Mouse (Mus musculus) left cerebral cortex, adult 11 months (tissue): ENCODE results near the gene Asxl1.

Experiments used
- DNase-seq: peaks from one replicate; pipeline ENCODE4 v3.0.0; 2022; ENCODE audit warnings: low spot score

Asxl1 gene

DNA sequence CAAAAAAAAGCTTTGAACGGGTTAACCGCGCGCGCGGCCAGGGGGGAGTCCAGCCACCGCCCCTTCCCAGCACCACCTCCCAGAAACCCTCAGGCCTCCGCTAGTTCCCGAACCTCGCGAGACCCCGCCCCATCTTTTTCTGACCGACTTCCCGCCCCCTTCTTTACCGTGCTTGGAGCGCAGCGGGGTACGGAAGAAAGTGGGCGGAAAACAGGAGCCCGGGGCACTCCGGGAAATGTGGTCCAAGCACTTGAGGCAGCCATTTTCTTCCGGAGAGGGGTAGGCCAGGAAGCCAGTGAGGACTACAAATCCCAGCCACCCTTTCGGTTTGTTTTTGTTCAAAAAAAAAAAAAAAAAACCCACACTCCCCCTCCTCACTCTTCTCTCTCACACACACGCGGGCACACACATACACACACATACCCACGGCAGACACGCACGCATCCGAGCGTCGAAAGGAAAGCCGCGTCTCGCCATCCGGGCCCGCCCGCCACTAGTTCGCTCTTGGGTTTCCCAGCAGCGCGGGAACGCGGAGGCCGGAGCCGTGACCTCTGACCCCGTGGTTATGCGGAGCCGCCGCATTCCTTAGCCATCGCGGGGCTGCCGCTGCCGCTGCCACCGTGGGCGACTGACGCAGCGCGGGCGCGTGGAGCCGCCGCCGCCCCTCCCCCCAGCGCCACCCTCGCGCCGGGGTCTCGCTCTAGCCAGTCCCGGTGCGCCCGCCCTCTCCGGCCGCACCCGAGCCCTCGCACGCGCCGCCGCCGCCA is at the start of gene Asxl1:
Asxl1 (plus strand) TSS at position 376 of the 767 bp plus-strand sequence.
- peak; percentile 95 for DNase-seq

DNA sequence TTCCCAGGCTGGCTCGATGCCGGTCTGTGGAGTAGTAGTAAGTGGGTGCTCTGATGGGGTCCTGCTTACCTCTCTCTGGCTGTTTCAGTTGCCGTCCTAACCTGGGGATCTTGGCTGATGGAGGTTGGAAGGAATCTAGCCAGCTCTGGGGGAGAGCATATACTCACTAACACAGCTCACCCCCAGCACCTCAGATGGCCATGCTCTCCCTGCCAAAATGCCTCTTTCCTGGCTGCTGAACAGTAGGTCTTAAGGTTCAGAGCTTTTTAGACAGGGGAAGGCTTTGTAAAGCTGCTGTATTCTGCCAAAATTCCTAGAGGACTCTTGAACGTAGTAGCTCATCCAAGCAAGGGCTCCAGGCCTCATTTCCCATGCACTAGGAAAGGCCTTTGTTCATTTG is 47.9 kb upstream of the Asxl1 start:
- no peak for DNase-seq

DNA sequence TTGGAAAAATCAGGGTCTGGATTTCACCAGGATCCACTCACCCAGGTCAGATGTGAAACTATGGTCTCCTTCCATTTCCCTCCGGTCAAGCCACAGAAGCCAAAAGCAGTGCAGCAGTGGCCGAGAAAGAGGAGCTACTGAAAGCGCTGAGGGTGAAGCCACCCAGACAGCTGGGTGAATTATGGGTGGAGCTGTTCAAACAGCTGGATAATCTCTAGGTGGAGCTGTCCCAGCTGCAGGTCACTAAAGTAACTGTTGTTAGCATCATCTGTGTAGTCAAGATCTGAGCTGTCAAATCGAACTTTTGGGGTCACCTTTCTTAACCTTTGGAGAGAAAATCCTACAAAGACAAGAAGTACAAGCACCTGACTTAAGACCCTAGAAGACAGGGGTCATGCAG is 47.2 kb upstream of the Asxl1 start:
- DNase-seq: no peak

DNA sequence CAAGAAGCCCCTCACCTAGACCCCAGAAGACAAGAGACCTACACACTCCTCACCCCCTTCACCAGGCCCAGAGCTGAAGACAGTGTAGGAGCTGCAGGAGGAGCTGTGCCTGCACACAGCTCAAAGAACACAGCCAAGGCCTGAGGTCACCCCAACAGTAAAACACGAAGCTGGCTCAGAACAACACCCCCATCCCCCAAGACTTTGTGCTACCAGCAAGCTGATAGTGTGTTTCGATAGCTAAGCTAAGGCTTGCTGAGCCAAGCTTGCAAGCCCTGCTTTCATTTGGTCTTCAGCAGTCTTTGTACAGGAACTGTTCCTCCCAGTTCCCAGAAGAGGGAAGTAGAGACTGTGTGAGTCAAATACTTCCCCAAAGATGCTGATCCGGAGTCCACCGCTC is 46.8 kb upstream of the Asxl1 start:
- DNase-seq: no peak

DNA sequence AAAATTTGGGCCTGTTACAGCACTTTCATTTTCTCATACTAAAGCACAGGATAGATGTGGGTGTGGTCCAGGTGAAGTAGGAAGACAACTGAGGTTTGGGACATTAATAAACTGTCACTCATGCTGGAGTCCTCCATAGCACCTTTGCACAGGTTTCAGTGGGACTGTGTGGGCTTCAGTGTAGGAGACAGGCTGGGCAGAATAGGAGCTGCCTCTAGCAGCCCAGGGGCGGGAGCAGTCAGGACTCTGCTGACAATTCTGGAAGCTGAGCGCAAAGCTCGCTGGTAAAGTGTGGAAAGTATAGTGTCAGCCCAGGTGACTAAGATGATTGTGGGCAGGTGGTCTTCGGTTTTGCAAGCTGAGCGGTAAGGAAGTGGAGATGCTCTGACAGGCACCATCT is 44.5 kb upstream of the Asxl1 start:
- DNase-seq: no peak

DNA sequence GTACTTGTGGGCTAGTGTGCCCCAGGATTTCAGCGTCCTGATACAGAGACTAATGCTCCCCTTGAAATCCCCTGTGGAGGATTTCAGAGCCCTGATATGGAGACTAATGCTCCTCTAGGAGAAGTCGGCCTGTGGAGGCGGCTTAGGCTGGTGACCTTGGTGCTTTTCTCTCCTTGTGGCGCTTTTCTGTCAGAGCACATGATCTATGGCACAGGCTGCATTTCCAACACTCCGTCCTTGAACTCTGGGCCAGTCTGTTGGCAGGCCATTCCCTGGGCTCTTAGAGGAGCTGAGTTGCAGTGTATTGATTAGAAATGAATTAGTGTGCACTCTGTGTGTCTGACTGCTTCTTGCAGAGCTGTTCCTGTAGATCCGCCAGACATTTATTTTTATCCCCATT is 40.4 kb upstream of the Asxl1 start:
- no peak for DNase-seq

DNA sequence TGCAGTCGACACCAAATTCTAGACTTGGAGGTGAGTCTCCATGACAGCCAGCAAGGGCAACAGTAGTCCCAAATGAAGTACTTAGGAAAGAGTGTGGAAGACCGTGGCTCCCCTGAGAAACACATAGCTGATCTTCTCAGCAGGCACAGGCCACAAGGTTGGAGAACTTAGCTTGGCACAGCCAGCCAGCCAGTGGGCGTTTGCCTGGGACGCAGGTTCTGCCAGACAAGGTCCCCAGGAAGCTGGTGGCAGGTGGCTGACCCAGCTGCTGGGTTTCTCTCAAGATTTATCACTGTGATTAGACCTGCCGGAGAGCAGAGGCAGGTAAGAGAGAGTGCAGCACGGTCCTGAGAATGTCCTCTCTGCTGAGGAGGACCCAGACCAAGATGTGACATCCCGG is 37.0 kb upstream of the Asxl1 start:
- DNase-seq: no peak

DNA sequence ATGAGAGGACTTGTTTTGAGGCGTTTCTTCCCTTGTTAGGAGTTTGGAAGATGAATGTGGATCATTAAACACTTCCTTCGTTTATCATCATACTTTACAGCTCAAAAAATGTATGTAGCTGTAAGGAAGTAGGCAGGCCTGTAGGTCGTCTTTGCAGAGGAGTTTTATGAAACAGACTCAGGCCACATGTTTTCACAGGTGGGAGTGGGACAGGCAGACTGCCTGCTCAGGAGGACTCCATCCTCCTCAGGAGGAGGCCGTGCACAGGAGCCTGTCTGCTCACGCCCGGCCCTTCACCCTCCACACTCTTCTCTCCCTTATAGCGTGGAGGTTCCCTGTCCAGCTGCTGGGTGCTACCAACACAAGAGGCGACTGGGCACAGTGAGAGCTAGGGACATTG is 36.5 kb upstream of the Asxl1 start:
- DNase-seq: no peak

DNA sequence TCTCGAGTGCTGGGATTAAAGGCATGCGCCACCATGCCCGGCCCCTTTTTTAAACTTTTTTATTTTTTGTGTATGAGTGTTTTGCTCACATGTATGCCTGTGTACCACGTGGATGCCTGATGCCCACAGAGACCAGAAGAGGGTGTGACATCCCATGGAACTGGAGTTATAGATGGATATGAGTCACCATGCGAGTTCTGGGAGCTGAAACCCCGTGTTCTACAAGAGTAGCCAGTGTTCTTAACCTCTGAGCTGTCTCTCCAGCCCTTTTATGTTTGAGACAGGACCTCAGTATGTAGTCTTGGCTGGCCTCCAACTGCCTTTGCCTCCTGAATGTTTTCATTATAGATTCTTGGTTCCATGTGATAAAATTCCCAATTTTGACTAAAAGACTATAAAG is 35.4 kb upstream of the Asxl1 start:
- DNase-seq: no peak

DNA sequence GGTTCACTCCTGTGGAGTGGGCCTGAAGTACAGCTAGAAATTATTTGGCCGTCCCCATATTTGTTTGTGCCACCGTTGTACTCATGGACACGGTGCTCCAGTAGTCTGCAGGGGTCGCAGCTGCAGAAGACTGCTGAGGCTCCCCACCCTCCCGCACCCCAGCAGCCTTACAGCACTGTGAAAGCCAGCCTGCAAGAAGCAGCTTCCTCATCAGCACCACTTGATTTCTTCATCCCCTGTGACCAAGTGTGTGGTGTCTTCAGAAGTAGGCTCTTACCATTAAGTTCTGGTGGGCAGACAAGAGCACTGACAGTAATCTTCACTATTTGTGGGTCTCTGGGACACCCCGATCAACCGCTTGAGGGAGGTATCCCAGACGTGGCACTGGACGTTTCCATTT is 32.7 kb upstream of the Asxl1 start:
- no peak for DNase-seq

DNA sequence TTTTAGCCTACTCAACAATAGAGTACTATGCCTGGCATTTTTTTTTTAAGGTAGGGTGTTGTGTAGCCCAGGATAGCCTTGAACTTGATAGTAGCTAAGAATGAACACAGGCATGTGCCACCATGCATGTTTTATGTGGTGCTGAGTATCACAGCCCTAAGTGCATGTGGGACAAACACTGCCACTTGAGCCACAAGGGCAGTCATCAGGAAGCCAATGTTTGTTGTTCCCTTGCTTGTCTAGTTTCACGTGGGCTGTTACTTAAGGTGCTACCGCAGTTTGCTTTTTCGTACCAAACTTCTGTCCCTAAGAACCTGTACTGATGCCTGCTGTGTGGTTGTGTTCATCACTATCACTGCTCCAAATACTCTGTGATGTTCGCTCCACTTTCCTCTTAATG is 27.2 kb upstream of the Asxl1 start:
- DNase-seq: no peak

DNA sequence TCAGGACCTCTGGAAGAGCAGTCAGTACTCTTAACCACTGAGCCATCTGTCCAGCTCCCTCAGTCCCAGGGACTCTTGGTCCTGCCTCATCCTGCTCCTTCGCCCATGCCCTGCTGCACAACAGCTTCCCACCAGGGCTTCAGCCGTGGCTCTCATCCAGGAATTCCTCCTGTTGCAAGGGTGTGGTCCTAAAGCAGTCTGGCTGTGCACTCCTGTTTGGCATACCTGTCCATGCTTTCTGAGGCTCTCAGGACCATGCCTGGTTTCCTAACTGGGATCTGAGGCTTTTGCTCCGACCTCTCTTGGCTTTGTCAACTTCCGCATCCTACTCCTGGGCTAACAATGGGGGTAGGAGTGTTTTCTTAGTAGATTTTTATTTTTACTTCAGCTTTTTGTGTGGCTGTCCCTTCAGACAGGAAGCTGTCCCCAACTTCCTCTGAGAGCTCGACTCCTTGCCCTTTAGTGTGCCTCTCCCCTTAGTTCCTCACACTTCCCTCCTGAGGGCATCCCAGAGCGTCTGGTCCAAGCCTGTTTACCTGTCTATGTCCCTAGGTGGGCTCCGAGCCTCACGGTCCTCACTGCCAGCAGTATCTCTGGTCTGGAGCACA is 26.5 kb upstream of the Asxl1 start:
- DNase-seq: no peak

DNA sequence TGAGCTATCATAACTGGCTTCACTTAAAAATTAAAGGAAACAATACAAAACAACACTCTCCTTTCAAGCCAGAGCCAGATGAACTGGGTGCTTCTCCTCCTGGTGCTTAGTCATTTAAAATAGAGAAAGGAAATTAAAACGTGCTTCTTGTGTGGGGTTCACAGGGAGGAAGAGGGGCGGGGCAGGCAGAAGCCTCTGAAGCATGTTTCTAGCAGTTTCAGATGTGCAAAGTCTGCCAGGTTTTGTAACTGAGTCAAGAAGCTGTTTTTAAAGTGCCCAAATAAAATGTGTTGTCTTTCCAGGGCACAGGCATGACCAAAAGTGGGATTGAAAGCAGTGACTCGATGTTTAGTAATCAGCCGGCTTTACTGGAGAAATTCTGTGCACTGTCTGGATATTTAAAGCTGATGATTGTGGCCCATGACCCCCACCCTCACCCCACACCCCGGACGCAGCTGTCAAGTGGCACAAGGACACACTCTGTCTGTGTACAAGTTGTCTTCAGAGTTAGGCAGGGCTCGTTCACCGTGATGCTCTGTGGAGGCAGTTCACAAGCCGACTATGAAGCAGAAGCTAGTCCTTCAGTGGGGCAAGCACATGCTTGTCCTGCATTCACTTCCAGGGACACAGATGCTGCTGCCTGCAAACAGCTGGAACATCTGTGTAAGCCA is 19.8 kb upstream of the Asxl1 start:
- DNase-seq: no peak

DNA sequence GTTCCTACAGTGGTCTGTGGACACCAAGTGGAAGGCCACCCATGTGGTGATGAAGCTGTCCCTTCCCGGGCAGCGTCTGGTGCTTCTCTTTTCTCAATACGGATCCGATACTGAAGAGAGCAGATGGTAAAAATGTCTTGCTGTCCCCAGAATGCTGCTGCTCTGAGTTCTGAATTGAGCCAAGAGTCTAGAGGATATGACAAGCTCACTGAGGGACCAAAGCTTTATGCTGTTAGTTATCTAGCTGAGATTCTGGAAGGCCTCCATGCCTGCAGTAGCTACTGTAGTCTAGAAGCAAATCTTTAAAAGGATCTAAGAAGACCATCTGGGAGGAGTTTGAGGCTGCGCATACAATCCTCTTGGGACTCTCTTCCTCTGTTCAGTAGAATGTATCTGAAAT is 13.4 kb upstream of the Asxl1 start:
- no peak for DNase-seq

DNA sequence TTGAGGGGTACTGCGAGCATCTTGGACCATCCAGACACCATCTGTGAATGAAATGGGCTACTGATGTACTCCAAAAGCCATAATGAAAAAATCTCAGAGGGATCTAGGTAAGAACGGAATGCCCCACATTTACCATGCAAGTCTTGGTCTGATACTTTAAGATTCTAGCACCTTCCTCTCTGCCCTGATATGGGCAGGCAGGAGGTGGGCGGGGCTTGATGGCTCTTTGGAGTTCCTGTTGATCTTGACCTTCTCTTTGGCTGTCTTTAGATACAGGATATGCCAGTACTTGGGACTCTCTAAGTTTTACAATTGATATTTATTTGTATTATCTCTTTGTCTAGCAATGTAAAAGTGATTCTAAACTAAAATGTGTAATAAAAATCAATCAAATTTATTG is 12.6 kb upstream of the Asxl1 start:
- DNase-seq: no peak

DNA sequence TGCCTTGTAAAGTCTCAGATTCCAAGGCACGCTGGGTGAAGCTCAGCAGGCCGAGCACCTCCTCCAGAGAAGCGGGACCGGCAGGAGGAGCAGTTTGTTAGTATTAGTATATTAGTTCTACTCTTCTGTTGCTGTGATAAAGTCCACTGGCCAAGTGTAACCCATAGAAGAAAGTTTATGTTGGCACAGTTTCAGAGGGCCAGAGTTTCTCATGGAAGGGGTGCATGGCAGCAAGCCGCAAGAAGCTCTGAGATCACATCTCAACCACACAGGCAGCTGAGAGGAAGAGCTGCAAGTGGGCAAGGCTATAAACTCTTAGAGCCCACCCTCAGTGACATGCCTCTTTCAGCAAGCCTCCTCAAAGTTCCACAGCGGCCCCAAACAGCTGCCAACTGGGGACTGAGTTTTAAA is 11.8 kb upstream of the Asxl1 start:
- DNase-seq: no peak

DNA sequence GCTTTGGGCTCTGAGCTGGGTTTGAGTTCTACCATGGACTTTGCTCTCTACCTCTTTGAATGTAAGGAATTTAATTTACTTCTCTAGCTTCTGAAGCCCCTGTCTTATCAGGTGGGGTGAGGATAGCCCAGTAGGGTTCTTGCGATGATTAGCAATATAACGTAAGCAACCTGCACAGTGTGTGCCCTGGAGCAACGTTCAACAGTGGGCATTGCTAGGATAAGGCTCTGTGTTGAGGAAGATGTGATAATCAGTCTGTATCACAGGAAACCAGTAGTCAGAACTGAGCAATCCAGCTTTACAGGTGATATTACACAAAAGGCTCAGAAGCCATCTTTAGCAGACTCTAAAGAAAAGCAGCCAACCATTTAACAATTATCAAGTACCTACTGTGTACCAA is 11.3 kb upstream of the Asxl1 start:
- no peak for DNase-seq

DNA sequence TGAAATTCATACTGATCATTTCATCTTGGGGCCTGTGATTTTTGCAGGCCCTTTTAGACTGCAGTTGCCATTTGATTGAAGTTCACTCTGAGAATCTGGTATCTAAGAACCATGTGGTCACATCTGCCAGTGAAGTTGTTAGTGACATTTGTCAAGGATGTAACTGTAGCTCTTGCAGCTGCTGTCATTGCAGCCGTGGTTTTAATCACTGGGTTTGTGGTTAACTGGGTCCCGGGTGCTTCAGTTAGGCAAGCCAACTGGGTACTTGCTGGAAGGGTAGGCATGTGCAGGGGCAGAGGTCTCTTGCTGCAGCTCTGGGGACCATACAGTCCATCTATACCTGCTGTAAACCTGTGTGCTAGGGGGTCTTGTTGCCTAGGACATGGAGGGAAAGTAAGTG is 9.5 kb upstream of the Asxl1 start:
- no peak for DNase-seq

DNA sequence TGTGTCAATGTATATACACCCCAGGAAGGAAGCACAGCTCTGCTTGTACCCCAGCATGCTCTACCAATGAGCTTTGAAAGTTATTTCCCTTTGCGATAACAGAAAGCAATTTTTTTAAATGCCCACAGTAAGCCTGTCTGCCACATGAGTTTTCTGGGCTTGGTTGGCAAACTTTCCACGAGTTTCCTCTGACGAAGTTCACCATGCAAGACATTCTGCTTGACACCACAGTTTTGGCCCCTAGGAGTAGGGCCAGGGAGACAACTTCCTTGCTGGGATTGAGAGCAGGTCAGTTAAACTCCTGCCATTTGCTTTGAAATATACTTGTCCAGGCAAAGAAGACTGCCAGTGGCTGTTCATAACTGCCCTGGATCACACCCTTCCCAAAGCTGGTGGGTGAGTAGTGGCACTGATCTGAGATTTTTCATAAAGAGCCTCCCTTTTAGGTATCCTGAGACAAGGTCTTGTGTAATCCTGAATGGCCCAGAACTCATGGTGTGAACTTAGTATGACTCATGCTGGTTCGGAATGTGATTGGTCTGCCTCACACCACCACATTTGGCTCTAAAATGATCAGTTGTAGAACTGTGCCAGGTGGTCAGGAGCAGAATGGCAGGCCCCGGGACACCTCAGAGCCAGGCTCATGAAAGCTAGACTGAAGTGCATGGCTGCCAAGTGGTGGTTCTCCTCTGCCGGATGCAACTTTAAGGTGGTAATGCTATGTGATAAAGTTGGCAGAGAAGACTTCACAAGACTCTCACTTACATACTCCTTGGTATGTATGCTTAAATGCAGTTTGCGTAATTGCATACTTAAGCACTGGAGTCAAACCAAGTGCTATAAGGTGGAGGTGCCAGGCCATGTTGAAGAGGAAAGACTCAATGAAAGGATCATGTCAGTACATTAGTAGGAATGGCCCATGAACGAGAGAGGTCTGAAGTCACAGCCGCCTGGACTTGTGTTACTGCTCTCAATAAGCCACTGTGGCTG is 7.0 kb upstream of the Asxl1 start:
- DNase-seq: no peak

DNA sequence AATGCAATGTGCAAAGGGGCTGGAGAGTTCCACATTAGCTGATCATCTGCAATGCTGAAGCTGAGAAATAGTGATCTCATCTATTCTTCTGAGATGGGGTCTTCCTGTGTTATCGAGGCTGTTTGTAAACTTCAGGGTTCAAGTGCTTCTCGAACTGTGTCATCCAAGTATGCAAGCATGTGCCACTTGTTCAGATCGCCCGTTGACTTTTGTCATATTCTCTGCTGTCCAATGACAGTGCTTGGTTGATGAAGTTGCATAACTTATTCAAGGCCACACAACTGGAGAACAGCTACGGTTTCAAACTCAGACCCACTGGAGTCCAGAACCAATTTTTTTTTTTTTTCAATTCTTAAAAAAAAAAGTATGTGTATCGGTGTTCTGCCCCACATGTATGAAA is 3.5 kb upstream of the Asxl1 start:
- DNase-seq: no peak

DNA sequence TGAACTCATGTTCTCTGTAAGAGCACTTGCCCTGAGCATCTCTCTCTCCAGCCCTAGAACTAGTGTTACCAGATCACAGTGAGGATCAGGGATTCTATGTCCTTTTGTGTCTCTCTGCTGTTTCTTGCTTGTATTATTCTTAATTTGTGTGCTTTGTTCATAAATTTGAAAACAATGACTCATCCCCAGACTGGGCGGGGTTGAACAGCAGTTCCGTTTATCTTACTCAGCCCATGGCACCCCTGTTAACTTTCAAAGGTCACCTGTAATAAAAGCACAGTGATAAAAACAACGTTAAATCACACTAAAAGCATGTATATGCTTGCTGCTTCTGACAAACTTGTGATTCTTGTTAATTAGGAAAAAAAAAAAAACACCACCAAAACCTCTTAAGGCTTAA is 3.0 kb upstream of the Asxl1 start:
- DNase-seq: no peak

DNA sequence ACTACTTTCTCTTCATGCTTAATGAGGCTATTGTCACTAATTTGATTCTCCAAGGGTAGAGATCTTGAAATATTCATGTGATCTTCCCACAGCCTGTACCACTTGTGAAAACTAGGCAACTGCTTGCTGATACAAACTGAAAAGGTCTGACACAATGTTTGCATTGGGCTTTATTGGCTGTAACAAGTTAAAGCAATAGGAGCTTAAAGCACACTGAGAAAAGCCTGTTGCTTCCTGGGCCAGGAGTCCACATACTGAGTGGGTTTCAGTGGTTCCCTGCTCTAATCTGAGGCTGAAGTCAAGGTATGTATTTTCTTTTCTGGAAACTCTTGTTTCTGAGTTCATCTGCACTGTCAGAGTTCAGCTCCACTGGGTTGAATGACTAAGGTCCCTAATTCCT is 2.4 kb upstream of the Asxl1 start:
- no peak for DNase-seq
